Mouse (Mus musculus): ENCODE data around the gene Scn5a. TPM values are rescaled to one million over a fixed set of nuclear protein-coding genes. Genes with fewer than 3 reads are reported as not detected.

The Scn5a gene
- 0.10 and 0.25 TPM in 2 replicates for polyA plus RNA-seq (2014; fragmentation: Nextera tagmentation; extraction: Ambion mirVana)

DNA sequence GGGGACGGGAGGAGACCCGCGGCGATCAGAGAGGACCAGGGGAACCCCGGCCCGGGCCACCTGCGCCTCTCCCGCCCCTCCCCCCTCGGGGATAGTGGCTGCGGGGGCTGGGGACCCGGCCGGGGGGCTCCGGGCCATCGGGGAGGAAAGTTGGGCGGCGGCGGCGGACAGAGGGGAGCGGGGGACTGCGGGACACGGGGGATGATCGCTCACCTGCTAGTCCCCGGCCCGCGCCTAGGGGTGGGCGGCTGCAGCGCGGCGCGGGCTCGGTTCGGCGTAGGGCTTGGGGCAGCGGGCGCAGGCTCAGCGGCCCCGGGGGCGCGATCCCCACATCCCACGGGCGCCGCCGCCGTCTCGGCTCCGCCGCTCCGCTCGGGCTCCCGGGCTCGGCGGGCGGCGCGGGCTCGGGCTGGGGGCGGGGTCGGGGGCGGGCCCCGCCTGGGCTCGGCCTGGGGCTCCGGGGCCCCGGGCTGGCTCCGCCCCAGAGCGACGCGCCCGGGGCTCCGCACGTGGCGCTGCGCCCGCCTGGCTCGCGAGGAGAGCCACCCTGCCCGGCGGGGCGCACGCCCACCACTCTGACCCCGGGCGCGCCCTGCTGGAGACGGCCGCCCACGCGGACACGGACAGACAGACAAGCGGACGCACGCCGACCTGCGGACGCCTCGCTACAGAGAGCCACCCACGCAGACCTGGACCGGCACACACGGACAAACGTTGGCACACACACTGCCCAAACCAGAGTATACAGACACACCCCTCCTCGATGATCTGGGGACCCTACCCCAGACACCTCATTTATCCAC lies at the start of gene Scn5a:
Gene Scn5a (minus strand): TSS at position 381 of the 803 bp plus-strand sequence.
- Histone ChIP-seq H3K36me3 (ENCODE audit: control insufficient read depth, insufficient read depth, low read length) (no peaks in the 10 kb centered on the region), H3K27me3 (ENCODE audit: control insufficient read depth, insufficient read depth, low read length) (peaks cover 34% of the 10 kb centered on the region), H3K4me1 (ENCODE audit: control insufficient read depth, insufficient read depth, low read length) (no peaks in the 10 kb centered on the region), H3K4me2 (replicated peaks; ENCODE audit: low read depth, low read length) (peak within 1 kb of the TSS; percentile 98), H3K9me3 (ENCODE audit: control insufficient read depth, low read depth, low read length) (no peaks in the 10 kb centered on the region), H3K4me3 (ENCODE audit: low read depth, low read length) (peak within 1 kb of the TSS; percentile 53), H3K9ac (replicated peaks; ENCODE audit: low read depth, low read length) (peak within 1 kb of the TSS; percentile 10; the same call in 1 of the 2 replicates), H3K27ac (ENCODE audit: low read length) (no peak within 1 kb of the TSS)
- ATAC-seq (ENCODE audit: insufficient number of reproducible peaks, insufficient read depth, low FRiP score, low read depth): peak; percentile 64; the same call in 1 of the 2 replicates
- 1% methylated on average over 65 of the region's 99 CpGs for WGBS

DNA sequence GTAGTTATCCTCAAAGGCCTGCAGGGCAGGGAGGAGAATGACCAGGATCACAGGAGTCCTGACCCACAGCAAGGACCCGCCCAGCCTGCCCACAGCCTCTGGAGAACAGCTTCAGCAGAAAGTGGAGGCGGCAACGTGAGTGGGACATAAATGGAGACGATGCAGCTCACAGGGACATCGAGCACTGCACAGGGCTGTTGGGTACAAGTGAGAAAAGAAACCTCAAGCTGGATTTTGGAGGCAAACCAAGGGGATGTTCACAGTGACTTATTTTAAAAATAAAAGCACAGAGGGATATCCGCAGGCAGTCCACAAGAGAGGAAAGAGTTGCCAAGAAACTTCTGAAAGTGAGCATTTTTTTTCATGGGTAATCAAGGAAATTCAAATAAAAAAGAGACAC lies 48.4 kb upstream of the Scn5a start:
- Histone ChIP-seq H3K4me3 (ENCODE audit: low read depth, low read length) (no peak overlapping the region), H3K4me1 (ENCODE audit: control insufficient read depth, insufficient read depth, low read length) (0 out of 2 replicates have a peak, but pooled peaks cover 2% of the 10 kb centered on the region), H3K36me3 (ENCODE audit: control insufficient read depth, insufficient read depth, low read length) (no peaks in the 10 kb centered on the region), H3K27me3 (ENCODE audit: control insufficient read depth, insufficient read depth, low read length) (no peaks in the 10 kb centered on the region), H3K9me3 (ENCODE audit: control insufficient read depth, low read depth, low read length) (no peaks in the 10 kb centered on the region; the same call in 1 of the 2 replicates), H3K27ac (ENCODE audit: low read length) (no peak overlapping the region), H3K4me2 (replicated peaks; ENCODE audit: low read depth, low read length) (no peak overlapping the region), H3K9ac (replicated peaks; ENCODE audit: low read depth, low read length) (no peak overlapping the region)
- no peak for ATAC-seq (ENCODE audit: insufficient number of reproducible peaks, insufficient read depth, low FRiP score, low read depth)
- 75% methylated on average over 6 of the region's 6 CpGs for WGBS

GRCm38 (mm10) chr9:119624151-119624550 lies 45.3 kb upstream of the Scn5a start:
- H3K4me3 ChIP-seq (ENCODE audit: low read depth, low read length): no peak overlapping the region
- no peaks in the 10 kb centered on the region; the same call in 1 of the 2 replicates for H3K9me3 ChIP-seq (ENCODE audit: control insufficient read depth, low read depth, low read length)
- H3K9ac ChIP-seq (replicated peaks; ENCODE audit: low read depth, low read length): no peak overlapping the region
- WGBS: 74% methylated on average over 4 of the region's 4 CpGs
- no peaks in the 10 kb centered on the region for H3K36me3 ChIP-seq (ENCODE audit: control insufficient read depth, insufficient read depth, low read length)
- no peak overlapping the region for H3K4me2 ChIP-seq (replicated peaks; ENCODE audit: low read depth, low read length)
- no peaks in the 10 kb centered on the region for H3K27me3 ChIP-seq (ENCODE audit: control insufficient read depth, insufficient read depth, low read length)
- no peak overlapping the region for H3K27ac ChIP-seq (ENCODE audit: low read length)
- ATAC-seq (ENCODE audit: insufficient number of reproducible peaks, insufficient read depth, low FRiP score, low read depth): no peak
- H3K4me1 ChIP-seq (ENCODE audit: control insufficient read depth, insufficient read depth, low read length): no peaks in the 10 kb centered on the region

- H3K27ac ChIP-seq (ENCODE audit: low read length): no peak overlapping the region
- H3K4me2 ChIP-seq (replicated peaks; ENCODE audit: low read depth, low read length): no peak overlapping the region
- H3K27me3 ChIP-seq (ENCODE audit: control insufficient read depth, insufficient read depth, low read length): no peaks in the 10 kb centered on the region
- no peaks in the 10 kb centered on the region for H3K36me3 ChIP-seq (ENCODE audit: control insufficient read depth, insufficient read depth, low read length)
- H3K4me1 ChIP-seq (ENCODE audit: control insufficient read depth, insufficient read depth, low read length): no peaks in the 10 kb centered on the region
- H3K9me3 ChIP-seq (ENCODE audit: control insufficient read depth, low read depth, low read length): no peaks in the 10 kb centered on the region
- no peak overlapping the region for H3K9ac ChIP-seq (replicated peaks; ENCODE audit: low read depth, low read length)
- no peak for ATAC-seq (ENCODE audit: insufficient number of reproducible peaks, insufficient read depth, low FRiP score, low read depth)
- no peak overlapping the region for H3K4me3 ChIP-seq (ENCODE audit: low read depth, low read length)
- 72% methylated on average over 6 of the region's 6 CpGs for WGBS
Measured at GRCm38 (mm10) chr9:119614798-119615197, 36.0 kb upstream of the Scn5a start.

- no peak overlapping the region for H3K9ac ChIP-seq (replicated peaks; ENCODE audit: low read depth, low read length)
- H3K4me3 ChIP-seq (ENCODE audit: low read depth, low read length): no peak overlapping the region
- ATAC-seq (ENCODE audit: insufficient number of reproducible peaks, insufficient read depth, low FRiP score, low read depth): no peak
- no peak overlapping the region for H3K27ac ChIP-seq (ENCODE audit: low read length)
- H3K4me2 ChIP-seq (replicated peaks; ENCODE audit: low read depth, low read length): no peak overlapping the region
- no peaks in the 10 kb centered on the region for H3K27me3 ChIP-seq (ENCODE audit: control insufficient read depth, insufficient read depth, low read length)
- 93% methylated on average over 7 of the region's 7 CpGs for WGBS
- H3K9me3 ChIP-seq (ENCODE audit: control insufficient read depth, low read depth, low read length): no peaks in the 10 kb centered on the region
- H3K4me1 ChIP-seq (ENCODE audit: control insufficient read depth, insufficient read depth, low read length): no peaks in the 10 kb centered on the region
- H3K36me3 ChIP-seq (ENCODE audit: control insufficient read depth, insufficient read depth, low read length): no peaks in the 10 kb centered on the region
Measured at GRCm38 (mm10) chr9:119610563-119611166, 31.8 kb upstream of the Scn5a start.

DNA sequence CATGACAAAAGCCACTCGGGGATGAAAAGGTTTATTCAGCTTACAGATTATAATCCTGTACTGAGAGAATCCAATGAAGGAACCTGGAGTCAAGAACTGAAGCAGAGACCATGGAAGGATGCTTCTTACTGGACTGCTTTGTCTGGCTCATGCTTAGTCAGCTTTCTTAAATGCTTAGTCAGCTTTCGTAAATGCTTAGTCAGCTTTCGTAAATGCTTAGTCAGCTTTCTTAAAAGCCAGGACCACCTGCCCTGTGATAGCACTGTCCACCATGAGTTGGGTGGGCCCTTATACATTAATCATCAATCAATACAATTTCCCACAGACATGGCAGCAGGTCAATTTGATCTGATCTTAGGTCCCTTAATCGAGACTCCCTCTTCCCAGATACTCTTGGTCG lies 28.1 kb upstream of the Scn5a start:
- 91% methylated on average over 5 of the region's 5 CpGs for WGBS
- Histone ChIP-seq H3K4me1 (ENCODE audit: control insufficient read depth, insufficient read depth, low read length) (no peaks in the 10 kb centered on the region), H3K27me3 (ENCODE audit: control insufficient read depth, insufficient read depth, low read length) (no peaks in the 10 kb centered on the region), H3K27ac (ENCODE audit: low read length) (no peak overlapping the region), H3K9ac (replicated peaks; ENCODE audit: low read depth, low read length) (no peak overlapping the region), H3K4me3 (ENCODE audit: low read depth, low read length) (no peak overlapping the region), H3K36me3 (ENCODE audit: control insufficient read depth, insufficient read depth, low read length) (no peaks in the 10 kb centered on the region), H3K4me2 (replicated peaks; ENCODE audit: low read depth, low read length) (no peak overlapping the region), H3K9me3 (ENCODE audit: control insufficient read depth, low read depth, low read length) (no peaks in the 10 kb centered on the region)
- ATAC-seq (ENCODE audit: insufficient number of reproducible peaks, insufficient read depth, low FRiP score, low read depth): no peak

GRCm38 (mm10) chr9:119604607-119605006 lies 25.8 kb upstream of the Scn5a start:
- 59% methylated on average over 8 of the region's 8 CpGs for WGBS
- no peak overlapping the region for H3K9ac ChIP-seq (replicated peaks; ENCODE audit: low read depth, low read length)
- H3K27me3 ChIP-seq (ENCODE audit: control insufficient read depth, insufficient read depth, low read length): no peaks in the 10 kb centered on the region
- no peaks in the 10 kb centered on the region for H3K36me3 ChIP-seq (ENCODE audit: control insufficient read depth, insufficient read depth, low read length)
- H3K4me2 ChIP-seq (replicated peaks; ENCODE audit: low read depth, low read length): no peak overlapping the region
- no peak for ATAC-seq (ENCODE audit: insufficient number of reproducible peaks, insufficient read depth, low FRiP score, low read depth)
- H3K4me3 ChIP-seq (ENCODE audit: low read depth, low read length): no peak overlapping the region
- H3K27ac ChIP-seq (ENCODE audit: low read length): no peak overlapping the region
- H3K9me3 ChIP-seq (ENCODE audit: control insufficient read depth, low read depth, low read length): no peaks in the 10 kb centered on the region
- no peaks in the 10 kb centered on the region for H3K4me1 ChIP-seq (ENCODE audit: control insufficient read depth, insufficient read depth, low read length)

DNA sequence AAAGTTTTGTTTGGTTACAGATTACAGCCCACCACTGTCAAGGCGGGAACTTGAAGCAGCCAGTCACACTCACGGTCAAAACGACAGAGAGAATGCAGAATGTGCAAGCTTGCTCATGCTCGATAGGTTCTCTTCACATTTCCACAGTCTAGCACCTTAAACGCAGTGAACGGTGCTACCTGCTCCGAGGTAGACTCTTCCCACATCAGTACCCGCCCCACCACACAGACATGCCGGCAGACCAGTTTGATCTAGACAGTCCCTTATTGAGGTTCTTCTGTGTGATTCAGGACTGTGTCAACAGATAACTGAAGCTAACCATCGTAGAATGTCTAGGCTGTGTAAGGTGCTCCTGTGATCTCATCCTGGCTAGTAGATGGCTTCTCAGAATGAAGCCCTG lies 19.7 kb upstream of the Scn5a start:
- Histone ChIP-seq H3K27me3 (ENCODE audit: control insufficient read depth, insufficient read depth, low read length) (no peaks in the 10 kb centered on the region), H3K9me3 (ENCODE audit: control insufficient read depth, low read depth, low read length) (no peaks in the 10 kb centered on the region), H3K4me2 (replicated peaks; ENCODE audit: low read depth, low read length) (no peak overlapping the region), H3K27ac (ENCODE audit: low read length) (no peak overlapping the region), H3K4me1 (ENCODE audit: control insufficient read depth, insufficient read depth, low read length) (no peaks in the 10 kb centered on the region), H3K4me3 (ENCODE audit: low read depth, low read length) (no peak overlapping the region), H3K36me3 (ENCODE audit: control insufficient read depth, insufficient read depth, low read length) (no peaks in the 10 kb centered on the region), H3K9ac (replicated peaks; ENCODE audit: low read depth, low read length) (no peak overlapping the region)
- 73% methylated on average over 10 of the region's 10 CpGs for WGBS
- no peak for ATAC-seq (ENCODE audit: insufficient number of reproducible peaks, insufficient read depth, low FRiP score, low read depth)

Measured in stomach, embryonic 14.5 days (tissue).